In the genomic region with DNA sequence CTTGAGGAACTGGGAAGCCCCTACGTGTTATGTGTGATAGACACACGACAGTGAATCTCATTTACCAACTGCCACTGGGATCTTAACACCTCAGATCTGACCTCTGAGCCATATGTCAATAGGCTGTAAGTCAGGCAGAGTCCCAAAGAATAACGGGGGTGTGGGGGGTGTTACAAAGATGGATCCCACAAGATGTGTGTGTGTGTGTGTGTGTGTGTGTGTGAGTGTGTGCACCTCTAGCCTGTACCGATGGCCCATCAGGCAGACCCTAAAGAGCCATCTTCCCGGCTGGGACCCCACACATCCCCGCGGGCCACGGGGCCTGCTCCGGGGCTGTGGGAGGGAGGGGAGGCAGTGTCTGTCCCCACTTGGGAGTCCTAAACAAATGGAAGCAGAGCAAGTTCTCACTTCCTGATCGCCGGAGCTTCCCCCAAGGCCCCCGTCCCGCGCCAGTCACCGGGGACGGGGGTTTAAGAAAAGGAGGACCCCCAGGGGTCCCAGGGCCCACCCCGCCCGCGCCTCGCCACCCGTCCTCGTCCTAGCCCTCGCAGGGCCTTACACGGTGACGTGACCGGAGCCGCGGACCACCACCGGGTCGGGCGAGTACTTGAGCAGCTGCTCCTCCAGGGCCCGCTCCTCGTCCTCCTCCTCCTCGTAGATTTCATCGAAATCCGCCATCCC, we compare ENCODE assay signal across 8 mouse cellular contexts. TPM values are rescaled to one million over a fixed set of nuclear protein-coding genes. Genes with fewer than 3 reads are reported as not detected.
DNase-seq lines count a peak whose midpoint lies in the region; ATAC-seq and TF ChIP-seq lines count a peak whose summit lies in the region.

No protein-coding gene starts in this region.

- peak overlapping the region; percentile 95 for H3K27ac ChIP-seq in heart, postnatal 0 days (ENCODE audit: low read depth)
- H3K27ac ChIP-seq in liver, embryonic 13.5 days = peak overlapping the region; percentile 88
- peak overlapping the region; percentile 87 for H3K27ac ChIP-seq in neural tube, embryonic 14.5 days (ENCODE audit: low read depth, low read length)

- peak overlapping the region; percentile 99 for H3K9ac ChIP-seq in heart, postnatal 0 days (replicated peaks; ENCODE audit: low read depth, low read length)
- H3K9ac ChIP-seq in liver, embryonic 13.5 days = peak overlapping the region; percentile 98
- H3K9ac ChIP-seq in neural tube, embryonic 14.5 days (replicated peaks; ENCODE audit: low read depth, low read length) = peak overlapping the region; percentile 95

- H3K27me3 ChIP-seq in heart, postnatal 0 days (ENCODE audit: control insufficient read depth, insufficient read depth, low read length) = no peaks in the 10 kb centered on the region
- 0 out of 2 replicates have a peak, but pooled peaks cover 7% of the 10 kb centered on the region for H3K27me3 ChIP-seq in liver, embryonic 13.5 days
- H3K27me3 ChIP-seq in neural tube, embryonic 14.5 days (ENCODE audit: control insufficient read depth, insufficient read depth, low read length) = 0 out of 2 replicates have a peak, but pooled peaks cover 4% of the 10 kb centered on the region

- 0 out of 2 replicates have a peak, but pooled peaks cover 4% of the 10 kb centered on the region for H3K9me3 ChIP-seq in heart, postnatal 0 days (replicated peaks; ENCODE audit: control insufficient read depth, low read length)
- no peaks in the 10 kb centered on the region for H3K9me3 ChIP-seq in liver, embryonic 13.5 days (replicated peaks)
- no peaks in the 10 kb centered on the region for H3K9me3 ChIP-seq in neural tube, embryonic 14.5 days (ENCODE audit: control insufficient read depth, low read length)

- peak; percentile 56 for ATAC-seq in heart, postnatal 0 days (ENCODE audit: insufficient read depth, low read depth)
- peak; percentile 66 for ATAC-seq in liver, embryonic 13.5 days (ENCODE audit: low read depth)
- ATAC-seq in neural tube, embryonic 14.5 days (ENCODE audit: low read depth) = peak; percentile 88

- H3K36me3 ChIP-seq in heart, postnatal 0 days (replicated peaks; ENCODE audit: control insufficient read depth, insufficient read depth, low read length) = no peaks in the 10 kb centered on the region
- H3K36me3 ChIP-seq in liver, embryonic 13.5 days = no peaks in the 10 kb centered on the region
- no peaks in the 10 kb centered on the region for H3K36me3 ChIP-seq in neural tube, embryonic 14.5 days (ENCODE audit: control insufficient read depth, insufficient read depth, low read length)

- peak; percentile 15 to 16 for DNase-seq in left cerebral cortex, postnatal 14 days (ENCODE audit: low spot score in 2 of 2)
- DNase-seq in left cerebral cortex, adult 9 months (ENCODE audit: low spot score in 2 of 2) = no peak
- DNase-seq in MEL-GATA-1-ER (ENCODE audit: extremely low read depth, low read depth) = peak; percentile 24
- DNase-seq in cerebellum, postnatal 14 days = peak; percentile 56 to 69
- no peak for DNase-seq in heart, postnatal 0 days (ENCODE audit: low spot score)
- peak; percentile 52 for DNase-seq in liver, embryonic 13.5 days
- DNase-seq in adrenal gland, postnatal 10 days = no peak

- H3K4me3 ChIP-seq in heart, postnatal 0 days (ENCODE audit: low read depth, low read length) = peak overlapping the region; percentile 98
- H3K4me3 ChIP-seq in liver, embryonic 13.5 days (replicated peaks) = peak overlapping the region; percentile 94
- H3K4me3 ChIP-seq in neural tube, embryonic 14.5 days (ENCODE audit: low read depth, low read length) = peak overlapping the region; percentile 93

- H3K4me2 ChIP-seq in heart, postnatal 0 days (ENCODE audit: low read depth, low read length) = peak overlapping the region; percentile 81
- peak overlapping the region; percentile 89 for H3K4me2 ChIP-seq in liver, embryonic 13.5 days
- H3K4me2 ChIP-seq in neural tube, embryonic 14.5 days (ENCODE audit: low read depth, low read length) = peak overlapping the region; percentile 89

- intact Hi-C loops in left cerebral cortex, postnatal 14 days (cut with DNase I) = no loop called here

- H3K4me1 ChIP-seq in heart, postnatal 0 days (ENCODE audit: control insufficient read depth, insufficient read depth) = peaks cover 13% of the 10 kb centered on the region
- H3K4me1 ChIP-seq in liver, embryonic 13.5 days (replicated peaks) = peaks cover 30% of the 10 kb centered on the region
- peaks cover 13% of the 10 kb centered on the region for H3K4me1 ChIP-seq in neural tube, embryonic 14.5 days (ENCODE audit: control insufficient read depth, insufficient read depth, low read length)

- under 1% methylated on average over 36 of the region's 36 CpGs for WGBS in heart, postnatal 0 days
- 0% methylated on average over 35 of the region's 36 CpGs for WGBS in liver, embryonic 13.5 days (ENCODE audit: insufficient replicate concordance)
- 0% methylated on average over 34 of the region's 36 CpGs for WGBS in neural tube, embryonic 14.5 days

- TF ChIP-seq CTCF in heart, postnatal 0 days (IDR thresholded peaks at IDR 0.05; ENCODE audit: low read depth) = no peak

- TF ChIP-seq EP300 in heart, postnatal 0 days (IDR thresholded peaks at IDR 0.05; ENCODE audit: low read depth) = no peak

RNA-seq across cellular contexts. Expression of gene Chic2, which starts 0.8 kb away (rescaled TPM):
- 10 to 100 TPM; 23.6 to 25.7 TPM for total RNA-seq in left cerebral cortex, postnatal 14 days (2021)
- total RNA-seq in heart, postnatal 0 days (2014; rRNA removed; ENCODE audit: low replicate concordance) = 18.4 and 28.5 TPM in 2 replicates
- polyA plus RNA-seq in heart, postnatal 0 days (2015; fragmentation: Nextera tagmentation; extraction: Ambion mirVana) = 27.4 and 28.5 TPM in 2 replicates
- 17.8 and 17.9 TPM in 2 replicates for polyA plus RNA-seq in liver, embryonic 13.5 days (2015; fragmentation: Nextera tagmentation; extraction: Ambion mirVana)
- polyA plus RNA-seq in neural tube, embryonic 14.5 days (2014; fragmentation: Nextera tagmentation; extraction: Ambion mirVana) = 50.1 and 57.8 TPM in 2 replicates
- 10 to 100 TPM; 34.2 to 38.2 TPM for total RNA-seq in adrenal gland, postnatal 10 days (2021)

RNA-seq across cellular contexts. Expression of gene Gsx2, which starts 31.6 kb away (rescaled TPM):
- total RNA-seq in left cerebral cortex, postnatal 14 days (2021) = under 1 TPM; 0.40 to 0.51 TPM
- not detected in 2 replicates for total RNA-seq in heart, postnatal 0 days (2014; rRNA removed; ENCODE audit: low replicate concordance)
- not detected in 2 replicates for polyA plus RNA-seq in heart, postnatal 0 days (2015; fragmentation: Nextera tagmentation; extraction: Ambion mirVana)
- polyA plus RNA-seq in liver, embryonic 13.5 days (2015; fragmentation: Nextera tagmentation; extraction: Ambion mirVana) = not detected in 2 replicates
- 0.17 and 0.21 TPM in 2 replicates for polyA plus RNA-seq in neural tube, embryonic 14.5 days (2014; fragmentation: Nextera tagmentation; extraction: Ambion mirVana)
- not detected for total RNA-seq in adrenal gland, postnatal 10 days (2021)

Comparison
In these comparisons a context has a peak if more than half of its experiments do, and no peak if none do; other contexts are left out.
1. DNase-seq: peak in left cerebral cortex, postnatal 14 days (2 of 2), MEL-GATA-1-ER (single experiment), cerebellum, postnatal 14 days (2 of 2) and liver, embryonic 13.5 days (single experiment); none in left cerebral cortex, adult 9 months (0 of 2), heart, postnatal 0 days (single experiment) and adrenal gland, postnatal 10 days (single experiment).
2. Peak in every context shown above with its lines, with median percentiles within 50 percentile points of each other: ATAC-seq, H3K27ac ChIP-seq, H3K4me2 ChIP-seq, H3K4me3 ChIP-seq and H3K9ac ChIP-seq.